Mouse (Mus musculus) layer of hippocampus, adult 11-12 months (tissue): Measurements from ENCODE around the gene Cd151.
A peak's percentile ranks its signal among the peaks of the same experiment; 100 is the strongest.

Source experiments
- DNase-seq: peaks from one replicate; pipeline ENCODE4 v3.0.0; 2022; ENCODE audit warnings: low spot score

Gene Cd151

GRCm38 (mm10) chr7:141467230-141468030 is at the start of gene Cd151:
TSS of gene Cd151 (plus strand) at chr7:141467392.
- DNase-seq = peak; percentile 72

- DNase-seq = no peak
Measured at GRCm38 (mm10) chr7:141417731-141418681, 49.2 kb upstream of the Cd151 start.

DNA sequence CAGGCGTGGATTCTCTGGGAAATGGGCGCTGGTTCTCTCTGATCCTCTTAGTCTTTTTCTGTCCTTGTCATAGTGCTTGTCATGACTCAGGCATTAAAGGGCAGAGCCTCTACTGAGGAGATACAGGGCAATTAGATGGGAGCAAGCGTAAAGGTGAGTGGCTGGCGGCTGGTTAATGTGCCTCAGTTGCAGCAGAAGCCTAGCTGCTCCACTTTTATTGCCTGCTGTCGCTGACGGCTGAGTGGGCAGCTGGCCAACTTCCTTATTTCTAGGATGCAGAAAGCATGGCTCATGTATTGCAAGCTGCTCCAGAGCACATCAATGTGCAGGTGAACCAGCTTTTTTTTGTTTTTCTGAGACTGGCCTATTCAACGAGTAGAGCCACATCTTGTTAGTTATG is 48.2 kb upstream of the Cd151 start:
- DNase-seq = no peak

DNA sequence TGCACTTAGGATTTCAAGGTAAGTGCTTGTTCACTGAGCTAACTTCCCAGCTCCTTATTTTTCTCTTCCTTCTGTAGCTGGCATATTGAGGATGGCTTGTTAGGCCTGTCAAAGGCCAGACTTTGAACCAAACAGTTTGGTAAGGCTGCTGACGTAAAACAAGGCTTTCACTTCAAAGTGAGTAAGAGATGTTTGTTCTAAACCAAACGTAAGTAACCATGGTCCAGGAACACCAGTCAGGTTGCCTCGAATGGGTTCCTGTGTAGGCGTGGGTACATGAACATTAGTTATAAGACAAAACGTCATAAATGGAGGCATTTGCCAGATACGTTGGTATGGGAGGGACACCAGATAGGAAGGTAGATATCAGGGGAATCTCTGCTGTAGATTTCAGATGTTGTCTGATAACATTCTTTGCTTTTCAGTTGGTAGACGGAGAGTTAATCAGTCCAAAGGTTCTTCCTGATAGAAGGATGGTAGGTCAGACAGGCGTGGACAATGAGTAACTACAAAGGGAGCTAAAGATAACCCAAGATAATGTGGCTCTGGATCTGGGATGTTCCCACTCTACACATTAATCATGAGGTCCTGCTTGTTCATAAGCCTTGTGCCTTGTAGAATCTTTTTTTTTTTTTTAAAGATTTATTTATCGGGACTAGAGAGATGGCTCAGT is 47.0 kb upstream of the Cd151 start:
- DNase-seq = no peak

DNA sequence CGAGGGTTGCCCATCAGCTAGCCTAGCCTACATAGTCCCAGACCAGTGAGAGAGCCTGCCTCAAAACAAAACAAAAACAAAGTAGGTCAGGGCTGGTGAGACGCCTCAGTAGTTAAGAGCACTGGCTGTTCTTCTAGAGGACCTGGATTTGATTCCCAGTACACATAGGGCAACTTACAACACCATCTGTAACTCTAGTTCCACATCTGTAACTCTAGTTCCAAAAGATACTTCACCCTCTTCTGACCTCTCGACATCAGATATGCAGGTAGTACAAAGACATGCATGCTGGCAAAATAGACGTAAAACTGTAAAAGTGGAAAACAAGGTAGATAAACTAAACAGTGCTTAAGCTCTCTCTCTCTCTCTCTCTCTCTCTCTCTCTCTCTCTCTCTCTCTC is 43.4 kb upstream of the Cd151 start:
- no peak for DNase-seq

DNA sequence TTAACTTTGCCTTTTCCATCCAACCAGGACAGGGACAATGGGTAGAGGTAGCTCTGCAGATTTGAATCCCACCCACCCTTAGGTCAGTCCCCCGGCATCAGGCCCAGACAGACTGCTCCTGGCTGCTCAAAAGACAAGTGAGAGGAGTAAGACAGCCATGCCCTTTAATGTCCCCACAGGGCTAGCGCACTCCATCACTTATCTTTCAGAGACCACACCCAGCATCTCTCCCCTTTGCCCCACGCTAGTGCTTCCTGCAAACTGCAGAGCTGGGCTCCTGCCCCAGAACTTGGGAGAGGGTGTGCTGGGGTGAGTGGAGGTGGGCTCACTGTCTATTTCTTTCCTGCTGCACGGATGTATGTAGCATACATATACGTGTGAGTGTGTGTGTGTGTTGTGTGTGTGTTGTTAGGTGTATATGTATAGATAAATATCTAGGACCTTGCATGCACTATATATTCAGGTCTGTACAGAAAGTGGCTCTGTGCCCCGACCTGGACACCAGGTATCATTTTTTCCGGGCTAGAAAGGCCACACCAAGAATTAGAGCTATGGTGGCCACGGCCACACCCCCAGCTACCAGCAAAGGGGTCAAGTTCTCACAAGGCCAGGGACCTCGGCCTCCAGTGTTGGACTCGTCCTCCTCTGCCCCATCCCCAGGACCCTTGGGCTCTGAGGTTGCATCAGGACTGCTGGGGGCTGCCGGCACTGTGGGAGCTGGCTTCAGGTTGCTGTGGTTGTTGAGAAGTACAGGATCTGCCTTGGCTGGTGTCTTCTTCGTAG is 40.1 kb upstream of the Cd151 start:
- no peak for DNase-seq

DNA sequence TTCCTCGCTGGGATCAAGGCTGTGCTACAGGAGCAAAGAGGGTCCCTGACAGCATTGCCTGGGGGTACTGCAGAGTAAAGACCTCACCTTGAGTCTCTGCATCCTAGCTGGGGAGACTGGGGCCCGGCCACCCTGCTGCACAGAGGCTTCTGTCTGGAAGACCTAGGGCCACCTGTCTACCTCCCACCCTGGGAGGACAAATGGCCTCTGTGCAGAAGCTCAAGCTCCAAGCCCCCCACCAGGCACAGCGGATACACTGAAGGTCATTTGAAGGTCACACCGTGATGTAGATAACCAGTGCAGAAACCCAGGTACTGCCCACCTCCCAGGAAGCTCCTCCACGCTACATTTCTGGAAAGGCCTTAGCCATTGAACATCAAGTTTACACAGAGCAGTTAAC is 38.5 kb upstream of the Cd151 start:
- DNase-seq = no peak

DNA sequence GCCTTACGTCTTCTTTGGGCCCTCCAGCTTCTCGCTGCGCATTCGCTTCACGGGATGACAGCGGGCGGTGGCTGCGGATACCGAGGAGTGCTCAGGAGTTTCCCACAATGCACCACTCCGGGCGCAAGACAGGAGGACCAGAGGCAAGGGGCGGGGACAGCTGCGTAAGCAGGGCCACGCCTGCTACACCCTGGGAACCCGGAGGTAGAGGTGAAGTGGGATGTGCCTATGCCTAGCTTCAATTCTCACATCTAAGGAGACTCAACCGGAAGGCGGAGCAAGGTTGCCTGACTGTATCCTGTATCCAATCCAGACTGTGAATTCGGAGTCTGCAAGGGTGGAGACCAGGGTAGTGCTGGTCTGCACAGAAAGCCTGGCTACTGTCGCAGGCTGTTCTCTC is 37.9 kb upstream of the Cd151 start, which contains the start of gene Cend1:
Gene Cend1, minus strand, starts transcription at position 182 of the 400 bp plus-strand sequence.
- peak; percentile 89 for DNase-seq

DNA sequence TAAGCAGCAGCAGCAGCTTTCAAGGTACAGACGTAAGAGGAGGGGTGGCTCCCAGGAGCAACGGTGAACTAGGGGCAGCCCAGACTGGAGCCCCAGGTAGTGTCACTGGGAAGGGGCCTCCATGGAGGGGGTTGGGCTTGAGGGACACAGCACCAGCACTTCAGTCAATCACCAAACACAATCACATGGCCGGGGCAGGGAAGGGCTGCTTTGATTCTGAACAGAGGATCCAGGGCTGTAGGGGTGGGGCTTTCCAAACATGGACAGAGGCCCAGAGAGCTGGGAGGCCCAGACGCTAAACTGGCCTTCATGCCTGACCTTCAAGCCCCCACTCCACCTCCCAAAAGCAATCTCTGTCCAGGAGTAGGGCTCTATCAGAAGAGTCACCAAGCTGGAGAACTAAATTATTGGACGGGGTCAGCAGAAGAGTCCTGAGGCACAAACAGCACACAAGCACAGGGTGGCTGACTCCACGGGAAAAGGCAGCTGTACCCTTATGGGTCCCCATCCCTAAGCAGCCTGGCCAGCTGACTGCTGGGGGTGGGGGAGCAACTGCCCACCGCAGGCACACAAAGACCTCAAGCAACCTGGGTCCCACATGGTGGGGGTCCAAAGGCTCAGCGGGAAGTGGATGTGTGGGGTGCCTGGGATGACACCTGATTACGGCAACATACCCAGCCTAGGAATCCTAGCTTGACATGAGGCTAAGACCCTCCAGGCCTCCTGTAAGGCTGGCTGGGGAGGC is 37.2 kb upstream of the Cd151 start:
- no peak for DNase-seq

- no peak for DNase-seq
Measured at GRCm38 (mm10) chr7:141430585-141431240, 36.5 kb upstream of the Cd151 start.

- DNase-seq = no peak
Measured at GRCm38 (mm10) chr7:141431434-141432185, 35.6 kb upstream of the Cd151 start.

DNA sequence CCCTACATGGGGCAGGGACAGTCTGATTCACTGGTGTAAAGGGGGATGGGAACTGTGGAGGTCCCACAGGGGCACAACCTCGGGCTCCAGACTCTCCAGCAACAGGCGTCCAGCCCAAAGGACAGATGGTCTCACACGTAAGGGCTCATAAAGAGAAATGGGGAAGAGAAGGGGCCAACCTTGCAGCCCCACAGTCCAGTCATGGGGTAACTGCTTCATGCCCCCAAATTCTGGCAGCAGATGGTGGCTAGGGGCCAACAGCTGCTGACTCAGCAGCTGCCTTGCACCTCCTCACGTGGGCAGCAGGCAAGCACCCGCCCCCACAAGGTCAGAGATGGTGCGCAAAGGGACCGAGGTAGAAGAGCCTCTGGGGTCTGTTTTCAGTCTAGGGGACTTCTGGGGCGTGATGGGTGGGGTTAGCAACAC is 35.0 kb upstream of the Cd151 start:
- DNase-seq = no peak

DNA sequence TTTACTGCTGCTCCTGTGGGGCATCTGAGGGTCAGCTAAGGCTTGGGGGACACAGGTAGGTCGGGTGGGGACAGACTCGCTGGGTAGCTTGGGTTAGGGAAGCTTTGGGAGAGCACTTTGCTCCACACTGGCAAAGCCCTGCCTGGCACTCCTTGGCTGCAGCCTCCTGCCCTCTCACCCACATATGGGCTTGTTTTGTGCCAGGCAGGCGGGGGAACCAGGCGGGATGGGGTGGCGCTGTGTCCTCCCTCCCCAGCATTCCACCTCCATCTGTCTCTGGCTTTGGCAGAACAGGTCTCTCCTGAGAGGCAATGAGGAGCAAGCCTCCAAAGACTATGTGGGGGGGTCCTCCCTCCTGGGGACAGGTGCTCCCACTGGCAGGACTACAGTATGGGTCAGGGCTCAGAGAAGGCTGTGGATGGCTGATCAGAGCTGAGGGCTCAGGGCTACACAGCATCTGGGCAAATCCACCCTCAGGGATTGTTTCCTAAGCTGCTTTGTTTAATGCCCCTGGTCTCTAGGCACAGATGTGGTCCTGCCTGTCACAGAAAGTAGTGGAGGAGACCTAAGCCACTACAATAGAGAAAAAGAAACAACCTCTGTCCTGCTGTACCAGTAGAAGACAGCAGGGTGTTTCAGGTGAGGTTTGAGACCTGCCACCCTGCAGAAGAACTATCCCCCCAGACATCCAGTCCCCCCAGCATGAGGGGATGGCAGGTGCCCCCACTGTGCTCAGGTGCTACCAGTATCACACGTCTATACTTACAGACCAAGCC is 34.3 kb upstream of the Cd151 start:
- no peak for DNase-seq

GRCm38 (mm10) chr7:141433517-141434400 is 33.4 kb upstream of the Cd151 start:
- DNase-seq = no peak

DNA sequence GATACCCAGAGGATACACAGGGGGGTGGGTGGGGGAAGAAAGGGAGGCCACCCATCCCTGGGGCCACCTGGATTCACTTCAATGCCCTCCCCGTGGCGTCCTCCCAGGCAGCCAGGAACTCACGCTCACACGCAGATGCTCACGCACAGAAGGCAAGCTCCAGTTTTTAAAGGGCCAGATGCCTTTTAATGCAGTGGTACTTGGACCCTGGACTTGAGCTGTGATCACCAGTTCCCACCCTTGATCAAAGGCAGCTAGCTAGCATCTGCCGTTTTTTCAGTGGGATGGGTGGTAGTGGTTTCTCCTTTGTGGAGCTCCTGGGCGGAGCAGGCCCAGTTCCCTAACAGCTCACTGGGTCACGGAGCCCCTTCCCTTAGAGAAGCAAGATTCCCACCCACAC is 32.7 kb upstream of the Cd151 start:
- DNase-seq = peak; percentile 66

DNA sequence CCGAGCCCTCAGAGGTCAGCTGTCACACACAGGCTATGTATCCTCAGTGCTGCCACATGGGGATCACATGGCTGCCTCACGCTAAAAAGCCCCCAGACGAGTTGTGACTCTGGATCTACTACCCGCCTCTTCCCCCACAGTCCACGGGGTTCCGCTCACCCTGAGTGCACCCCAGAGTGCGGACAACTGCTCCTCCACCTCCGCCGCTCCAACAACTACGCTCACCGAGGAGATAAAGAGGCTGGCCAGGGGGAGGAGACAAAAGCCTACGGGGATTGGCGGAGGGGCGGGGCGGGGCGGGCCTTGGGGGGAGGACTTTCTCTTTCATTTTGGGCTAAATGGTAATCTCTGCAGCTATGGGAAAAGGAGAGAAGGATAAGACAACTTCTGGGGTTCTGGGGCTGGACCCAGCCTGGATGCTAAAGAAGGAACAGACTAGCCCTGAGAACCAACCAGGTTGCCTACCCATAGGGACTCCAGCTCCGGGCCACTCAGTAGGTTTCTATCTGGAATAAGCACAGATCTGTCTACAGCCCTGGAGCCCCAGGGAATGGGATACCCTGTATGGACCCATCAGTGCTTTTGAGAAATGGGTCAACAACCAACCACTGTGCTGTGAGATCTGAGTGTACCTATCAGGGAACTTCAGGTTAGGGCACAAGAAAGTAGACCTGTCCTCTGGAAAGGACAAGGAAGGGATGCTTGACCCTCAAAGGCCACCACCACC is 31.9 kb upstream of the Cd151 start:
- no peak for DNase-seq
